Mouse (Mus musculus): Measurements from ENCODE around the gene Ms4a6b.
"Not testable (repeated sequence)": the region's sequence is repeated elsewhere in the genome, so short reads cannot be mapped to it uniquely, and the experiment has no call there.

DNA sequence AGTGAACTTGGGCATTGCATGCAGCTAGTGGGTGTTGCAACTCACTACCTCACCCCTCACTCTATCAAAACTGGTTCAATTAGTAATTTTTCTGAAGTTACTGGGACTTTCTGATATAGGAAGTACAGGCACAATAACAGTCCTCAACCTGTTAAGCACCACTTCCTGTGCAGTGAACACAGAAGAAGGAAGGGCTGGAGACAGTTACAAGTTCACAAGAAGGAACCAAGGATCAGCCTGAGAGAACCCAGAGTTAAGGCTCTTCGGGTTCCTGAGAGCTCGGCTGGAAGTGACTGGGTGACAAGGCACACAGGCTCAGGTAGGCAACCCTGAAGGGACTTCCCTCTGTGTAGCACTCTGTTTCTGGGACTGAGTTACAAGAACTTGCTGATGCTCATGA is 2.0 kb downstream of the Ms4a6b start:
- not testable (repeated sequence) for TF ChIP-seq FLI1 (IDR thresholded peaks at IDR 0.05; ENCODE audit: low read length); GATA1 (IDR thresholded peaks at IDR 0.05; ENCODE audit: borderline replicate concordance, low read length)

All from megakaryocyte, embryonic 14.5 days (primary cell).